Mouse (Mus musculus) ovary, postnatal 10 days (tissue): ENCODE results near the gene Abraxas1.

Source experiments
- DNase-seq: peaks from one replicate; pipeline ENCODE4 v3.0.0; 2022; ENCODE audit warnings: low spot score

The Abraxas1 gene

GRCm38 (mm10) chr5:100822826-100823225, 2.1 kb upstream of the Abraxas1 start:
- DNase-seq, result no peak

- no peak for DNase-seq
Observed at GRCm38 (mm10) chr5:100821375-100821774, 610 bp upstream of the Abraxas1 start.

- DNase-seq, result no peak
Observed at GRCm38 (mm10) chr5:100819568-100820480, 941 bp downstream of the Abraxas1 start.

GRCm38 (mm10) chr5:100818341-100818740, 2.4 kb downstream of the Abraxas1 start:
- no peak for DNase-seq

GRCm38 (mm10) chr5:100798165-100798860, 22.5 kb downstream of the Abraxas1 start, which contains the start of the genes Helq and Mrps18c:
TSS of gene Helq (minus strand) at chr5:100798598.
TSS of gene Mrps18c (plus strand) at chr5:100798627.
- peak; percentile 67 for DNase-seq

- DNase-seq, result no peak
Observed at GRCm38 (mm10) chr5:100794084-100794483, 26.7 kb downstream of the Abraxas1 start.

GRCm38 (mm10) chr5:100792261-100792660, 28.5 kb downstream of the Abraxas1 start:
- no peak for DNase-seq

GRCm38 (mm10) chr5:100787527-100787926, 33.2 kb downstream of the Abraxas1 start:
- no peak for DNase-seq

GRCm38 (mm10) chr5:100779002-100779401, 41.8 kb downstream of the Abraxas1 start:
- DNase-seq, result no peak

GRCm38 (mm10) chr5:100776900-100777299, 43.9 kb downstream of the Abraxas1 start:
- DNase-seq, result no peak

- no peak for DNase-seq
Observed at GRCm38 (mm10) chr5:100775778-100776404, 44.9 kb downstream of the Abraxas1 start.

GRCm38 (mm10) chr5:100771575-100771974, 49.2 kb downstream of the Abraxas1 start:
- DNase-seq, result no peak

GRCm38 (mm10) chr5:100766026-100766425, 54.7 kb downstream of the Abraxas1 start:
- DNase-seq, result no peak

- no peak for DNase-seq
Observed at GRCm38 (mm10) chr5:100761736-100762135, 59.0 kb downstream of the Abraxas1 start.

GRCm38 (mm10) chr5:100760049-100760663, 60.6 kb downstream of the Abraxas1 start:
- no peak for DNase-seq

- no peak for DNase-seq
Observed at GRCm38 (mm10) chr5:100758121-100758520, 62.6 kb downstream of the Abraxas1 start.
